28 mouse cellular contexts compared by ENCODE assay signal in genomic region chr7:122397699-122398098, GRCm38 (mm10).
DNase-seq lines count a peak whose midpoint lies in the region; ATAC-seq and TF ChIP-seq lines count a peak whose summit lies in the region.
"Had no signal": no experiment of that assay in that cellular context is flagged by ENCODE, and none has a peak within 500 bp of the region (broad histone marks: within the 10 kb centered on the region; RNA-seq: fewer than 3 reads in every experiment).

No protein-coding gene starts in this region.

- H3K36me3 ChIP-seq in spleen, adult 2 months (ENCODE audit: control insufficient read depth, insufficient read depth, low read length), result no peaks in the 10 kb centered on the region
- no peaks in the 10 kb centered on the region for H3K36me3 ChIP-seq in midbrain, postnatal 0 days (ENCODE audit: insufficient read depth, low read length)
- H3K36me3 ChIP-seq: embryonic facial prominence, embryonic 10.5 days; embryonic facial prominence, embryonic 13.5 days; forebrain, embryonic 12.5 days; forebrain, embryonic 15.5 days; G1E; heart, embryonic 10.5 days; heart, embryonic 13.5 days; hindbrain, embryonic 12.5 days; hindbrain, embryonic 15.5 days had no signal

- H3K4me3 ChIP-seq in spleen, adult 2 months (ENCODE audit: extremely low read depth, insufficient read depth, insufficient read length), result no peak overlapping the region
- no peak overlapping the region for H3K4me3 ChIP-seq in midbrain, postnatal 0 days (ENCODE audit: low read depth, low read length)
- H3K4me3 ChIP-seq: embryonic facial prominence, embryonic 10.5 days; embryonic facial prominence, embryonic 13.5 days; erythroblast, embryonic 14.5 days; forebrain, embryonic 12.5 days; forebrain, embryonic 15.5 days; heart, adult 2 months; heart, embryonic 10.5 days; heart, embryonic 13.5 days; hindbrain, embryonic 12.5 days; hindbrain, embryonic 15.5 days had no signal

- no peak for DNase-seq in spleen, adult 2 months (ENCODE audit: low read depth in 1 of 2, low spot score in 2 of 2)
- no peak for DNase-seq in spleen, adult 18-20 months
- peak; percentile 41 for DNase-seq in CD4-positive helper T cell, adult 2 months (ENCODE audit: low read depth, low spot score)
- DNase-seq in induced T-regulatory cell, adult 2 months (ENCODE audit: low read depth), result peak; percentile 75
- no peak for DNase-seq in right cerebral cortex, adult 2 months (ENCODE audit: low spot score in 2 of 2)
- no peak for DNase-seq in lung, postnatal 36 days
- DNase-seq in midbrain, postnatal 0 days (ENCODE audit: low spot score), result no peak
- DNase-seq: adrenal gland, adult 2 months; adrenal gland, postnatal 14 days; cerebellum, adult 11 months; cerebellum, adult 2 months; cerebellum, adult 9-11 months; cerebellum, postnatal 25 days; embryo, embryonic 11 days; gastrocnemius, postnatal 25 days; heart, adult 2 months had no signal

- peak overlapping the region; percentile 43 for H3K27ac ChIP-seq in spleen, adult 2 months (ENCODE audit: insufficient read depth, low read length)
- H3K27ac ChIP-seq in midbrain, postnatal 0 days (ENCODE audit: low read depth, low read length), result no peak overlapping the region
- H3K27ac ChIP-seq: embryonic facial prominence, embryonic 10.5 days; embryonic facial prominence, embryonic 13.5 days; forebrain, embryonic 12.5 days; forebrain, embryonic 15.5 days; heart, adult 2 months; heart, embryonic 10.5 days; heart, embryonic 13.5 days; hindbrain, embryonic 12.5 days; hindbrain, embryonic 15.5 days had no signal

- peaks cover 25% of the 10 kb centered on the region; the same call in 1 of the 2 replicates for H3K4me1 ChIP-seq in spleen, adult 2 months (ENCODE audit: control insufficient read depth, insufficient read depth, insufficient read length)
- H3K4me1 ChIP-seq in midbrain, postnatal 0 days (ENCODE audit: insufficient read depth, low read length), result 0 out of 2 replicates have a peak, but pooled peaks cover 5% of the 10 kb centered on the region
- H3K4me1 ChIP-seq: embryonic facial prominence, embryonic 10.5 days; embryonic facial prominence, embryonic 13.5 days; forebrain, embryonic 12.5 days; heart, embryonic 10.5 days; heart, embryonic 13.5 days; hindbrain, embryonic 12.5 days had no signal

- no peak overlapping the region for H3K4me2 ChIP-seq in midbrain, postnatal 0 days (ENCODE audit: low read depth, low read length, poor library complexity, severe bottlenecking)
- H3K4me2 ChIP-seq: embryonic facial prominence, embryonic 13.5 days; forebrain, embryonic 12.5 days; forebrain, embryonic 15.5 days; heart, embryonic 13.5 days; hindbrain, embryonic 12.5 days; hindbrain, embryonic 15.5 days had no signal

- WGBS in spleen, adult 2 months, result 78% methylated on average over 3 of the region's 3 CpGs
- WGBS in midbrain, postnatal 0 days, result 85% methylated on average over 3 of the region's 3 CpGs

- TF ChIP-seq POLR2A in spleen, adult 2 months (IDR thresholded peaks at IDR 0.05; ENCODE audit: low read depth, low read length), result no peak

- no peaks in the 10 kb centered on the region for H3K27me3 ChIP-seq in spleen, adult 2 months (ENCODE audit: control insufficient read depth, insufficient read depth, low read length)
- no peaks in the 10 kb centered on the region for H3K27me3 ChIP-seq in midbrain, postnatal 0 days (ENCODE audit: insufficient read depth, low read length)
- H3K27me3 ChIP-seq: embryonic facial prominence, embryonic 13.5 days; forebrain, embryonic 15.5 days; heart, embryonic 13.5 days; hindbrain, embryonic 12.5 days; hindbrain, embryonic 15.5 days had no signal

- H3K9me3 ChIP-seq in midbrain, postnatal 0 days (ENCODE audit: low read length), result no peaks in the 10 kb centered on the region
- H3K9me3 ChIP-seq: embryonic facial prominence, embryonic 10.5 days; embryonic facial prominence, embryonic 13.5 days; forebrain, embryonic 12.5 days; forebrain, embryonic 15.5 days; heart, embryonic 10.5 days; heart, embryonic 13.5 days; hindbrain, embryonic 12.5 days; hindbrain, embryonic 15.5 days had no signal

- ATAC-seq in CD4-positive, CD25-positive, alpha-beta regulatory T cell, adult 4 months, result peak; percentile 59
- no peak for ATAC-seq in midbrain, postnatal 0 days (ENCODE audit: low FRiP score)
- ATAC-seq: forebrain, embryonic 15.5 days; Patski had no signal

- no peak for TF ChIP-seq CTCF in spleen, adult 2 months (IDR thresholded peaks at IDR 0.05; ENCODE audit: extremely low read depth, insufficient read depth, insufficient read length, insufficient replicate concordance)
- TF ChIP-seq CTCF in midbrain, postnatal 0 days (IDR thresholded peaks at IDR 0.05), result no peak

- H3K9ac ChIP-seq in midbrain, postnatal 0 days (replicated peaks; ENCODE audit: low read length, poor library complexity, severe bottlenecking), result no peak overlapping the region
- H3K9ac ChIP-seq: embryonic facial prominence, embryonic 13.5 days; forebrain, embryonic 12.5 days; forebrain, embryonic 15.5 days; heart, embryonic 13.5 days; hindbrain, embryonic 12.5 days; hindbrain, embryonic 15.5 days had no signal

Comparison
In these comparisons a context has a peak if more than half of its experiments do, and no peak if none do; other contexts are left out.
1. DNase-seq: peak in CD4-positive helper T cell, adult 2 months (single experiment) and induced T-regulatory cell, adult 2 months (single experiment); none in spleen, adult 2 months (0 of 2), spleen, adult 18-20 months (0 of 2), right cerebral cortex, adult 2 months (0 of 2), lung, postnatal 36 days (single experiment) and midbrain, postnatal 0 days (single experiment).